Mouse (Mus musculus): ENCODE data around the gene Fgfr2.

GRCm38 (mm10) chr7:131992873-131993272 is 1130.3 kb downstream of the Fgfr2 start:
- TF ChIP-seq CTCF (IDR thresholded peaks at IDR 0.05; ENCODE audit: extremely low read depth, insufficient read length, insufficient replicate concordance, low read depth, low read length) (no peak), POLR2A (IDR thresholded peaks at IDR 0.05; ENCODE audit: low read depth, low read length) (no peak)

All from small intestine, adult 2 months (tissue).